Mouse (Mus musculus) brain, embryonic 18.5 days (tissue): ENCODE data around the gene Zcchc7.
"Not testable (repeated sequence)": the region's sequence is repeated elsewhere in the genome, so short reads cannot be mapped to it uniquely, and the experiment has no call there.

Source experiments
- DNase-seq: peaks from one replicate; pipeline ENCODE4 v3.0.0-alpha.2; 2012; ENCODE audit warnings: low read depth, low spot score

Zcchc7 gene

DNA sequence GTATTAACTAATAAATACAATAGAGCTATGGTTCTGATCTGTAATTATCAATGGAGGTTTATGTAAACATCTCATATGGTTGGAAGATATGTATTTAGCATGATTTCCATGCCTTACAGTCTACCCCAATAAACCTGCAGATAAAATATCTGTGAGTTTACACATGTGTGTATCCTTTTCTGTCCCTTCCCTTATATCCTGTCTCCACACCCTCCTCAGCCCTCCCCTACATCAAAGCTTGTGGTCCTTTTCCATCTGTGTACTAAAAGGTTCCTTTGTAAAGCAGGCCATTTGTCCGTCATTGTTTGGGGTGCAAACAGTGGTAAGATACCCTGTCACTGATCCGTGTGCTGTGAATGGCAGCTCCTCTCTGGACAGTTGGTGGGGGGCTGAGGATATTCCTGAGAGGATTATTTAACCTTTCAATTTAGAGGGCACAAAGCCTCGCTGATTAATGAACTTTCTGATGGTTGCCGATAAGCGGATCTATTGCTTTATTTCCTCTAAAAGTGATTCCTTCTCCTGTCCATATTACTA lies 161.7 kb downstream of the Zcchc7 start:
- DNase-seq = no peak

DNA sequence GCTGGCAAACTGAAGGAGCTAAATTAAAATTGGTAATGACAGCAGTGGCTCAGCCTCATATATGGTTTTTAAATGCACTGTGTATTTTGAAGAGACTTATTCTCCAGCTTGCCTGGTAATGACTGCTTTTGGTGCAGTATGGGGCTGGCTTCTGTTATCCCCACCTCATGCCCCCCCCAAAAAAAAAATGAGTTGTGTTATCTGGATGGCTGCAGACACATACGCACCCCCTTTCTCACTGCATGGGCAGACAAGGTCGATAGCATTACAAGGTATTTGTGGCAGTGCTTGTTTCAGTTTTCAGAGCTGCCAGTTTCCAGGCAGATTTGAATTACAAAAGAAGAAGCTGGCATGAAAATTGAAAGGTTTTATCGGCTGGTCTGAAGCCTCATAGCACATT lies 162.2 kb downstream of the Zcchc7 start:
- DNase-seq = peak; percentile 4

DNA sequence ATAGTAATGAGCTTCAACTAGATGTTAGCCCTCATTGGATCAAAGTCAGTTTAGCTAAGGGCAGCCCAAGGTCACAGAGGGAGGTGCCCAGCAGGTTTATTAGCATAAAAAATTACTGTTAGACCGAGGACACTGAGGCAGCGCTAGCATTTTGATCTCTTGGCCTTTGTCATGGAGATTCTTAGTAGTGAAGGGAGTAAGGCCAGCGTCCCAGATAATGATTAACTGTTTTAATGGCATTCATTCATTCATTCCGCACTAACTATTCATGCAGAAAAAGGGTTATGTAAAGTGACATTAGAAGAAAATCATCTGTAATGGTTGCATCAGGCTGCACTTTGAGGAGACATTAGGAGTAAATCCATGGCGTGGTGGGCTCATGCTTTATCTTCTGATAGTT lies 165.2 kb downstream of the Zcchc7 start:
- DNase-seq = no peak

DNA sequence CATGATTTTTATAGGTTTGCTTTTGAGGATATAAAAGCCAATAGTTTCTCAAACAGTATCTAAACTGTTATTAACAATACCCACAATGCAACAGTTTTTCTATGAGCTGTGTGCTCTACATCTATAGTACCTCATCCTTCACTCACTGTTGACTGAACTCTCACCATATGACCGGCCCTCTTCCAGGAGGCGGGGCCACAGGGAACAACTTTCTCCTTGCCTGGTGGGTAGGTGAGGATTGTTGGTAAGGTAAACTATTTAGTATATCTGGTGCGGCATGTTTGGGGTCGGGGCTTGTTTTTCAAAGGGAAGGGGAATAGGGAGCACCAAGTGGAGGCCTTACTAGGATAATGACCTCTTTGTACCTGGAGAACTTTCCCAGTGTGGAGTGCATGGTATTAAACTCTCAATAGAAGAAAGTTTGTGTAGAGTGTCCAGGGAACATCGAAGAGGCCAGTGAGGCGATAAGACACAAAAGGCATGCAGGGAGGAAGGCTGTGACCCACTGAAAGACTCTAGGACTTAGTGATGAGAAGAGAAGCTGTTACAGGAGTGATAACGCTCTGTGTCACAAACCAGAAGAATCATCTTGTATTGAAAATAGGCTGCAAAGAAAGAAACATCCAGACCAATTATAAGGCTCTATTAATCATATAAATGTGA lies 166.9 kb downstream of the Zcchc7 start:
- no peak for DNase-seq

DNA sequence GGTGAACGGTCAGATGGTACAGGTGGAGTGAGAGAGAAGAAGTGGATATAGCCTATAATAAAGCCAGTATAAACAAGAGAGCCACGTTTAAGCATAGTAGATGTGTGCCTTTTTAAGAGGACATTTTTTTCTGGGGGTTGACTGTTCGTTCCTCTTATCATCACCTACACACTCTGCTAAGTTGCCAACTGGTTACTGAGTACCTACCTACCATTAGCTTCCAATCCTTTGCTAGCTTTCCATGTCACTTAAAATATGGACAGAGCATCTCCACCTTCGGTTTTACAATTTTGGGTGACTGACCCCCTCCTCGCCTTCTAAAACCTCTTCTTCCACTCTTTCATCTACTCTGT lies 167.4 kb downstream of the Zcchc7 start:
- no peak for DNase-seq

DNA sequence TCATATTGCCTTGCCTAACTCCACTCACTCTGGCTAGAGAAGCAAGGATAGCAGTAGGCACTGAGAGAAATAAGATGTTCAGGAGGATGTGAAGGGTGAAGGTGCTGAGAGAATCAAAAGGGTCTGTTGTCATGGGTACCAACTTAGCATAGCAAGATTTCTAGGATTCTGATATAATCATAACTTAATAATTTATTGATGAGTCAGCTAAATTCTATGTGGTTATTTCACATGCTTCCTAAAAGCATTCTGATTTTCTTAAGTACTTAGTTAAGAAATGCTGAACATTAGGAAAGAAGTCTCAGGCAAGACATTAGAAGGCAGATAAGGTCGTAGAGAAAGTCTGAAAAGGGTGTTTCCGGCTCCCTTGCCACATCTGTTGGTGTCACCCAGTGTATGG lies 172.3 kb downstream of the Zcchc7 start:
- no peak for DNase-seq

DNA sequence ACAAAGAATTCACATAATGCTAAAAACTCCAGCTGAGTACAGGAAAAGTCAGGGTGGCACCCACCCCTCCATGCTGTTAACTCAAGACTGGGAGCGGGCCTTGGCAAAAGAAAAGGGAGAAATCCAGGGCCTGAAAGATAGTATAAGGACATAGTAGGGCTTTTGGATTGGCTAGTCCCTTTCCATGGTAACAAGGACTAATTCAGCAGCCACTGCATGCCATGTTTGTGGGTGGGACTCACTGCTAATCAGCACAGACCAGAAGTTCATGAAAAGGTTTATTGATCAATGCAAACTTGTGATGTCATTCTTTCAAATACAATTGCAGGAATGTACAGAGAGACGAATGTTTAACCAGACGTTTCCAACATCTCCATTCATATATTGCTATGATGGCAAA lies 173.1 kb downstream of the Zcchc7 start:
- DNase-seq = no peak

DNA sequence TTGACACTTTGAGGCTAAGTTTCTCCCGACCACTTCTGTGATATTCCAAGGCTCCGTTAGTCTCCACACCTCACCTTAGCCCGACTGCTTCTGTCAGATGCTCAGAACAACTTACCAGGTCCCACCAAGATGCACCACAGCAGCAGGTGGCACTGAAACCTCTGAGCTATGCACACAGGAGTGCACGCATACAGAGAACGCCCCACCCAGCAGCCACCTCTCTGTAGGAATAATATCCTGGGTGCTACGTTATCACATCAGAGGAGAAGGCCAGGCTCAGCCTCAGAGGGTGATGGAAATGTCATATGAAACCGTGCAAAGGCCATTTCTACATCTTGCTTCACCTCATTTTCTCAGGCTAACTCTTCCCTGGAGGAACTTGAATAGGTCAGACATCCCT lies 174.7 kb downstream of the Zcchc7 start:
- DNase-seq = no peak

DNA sequence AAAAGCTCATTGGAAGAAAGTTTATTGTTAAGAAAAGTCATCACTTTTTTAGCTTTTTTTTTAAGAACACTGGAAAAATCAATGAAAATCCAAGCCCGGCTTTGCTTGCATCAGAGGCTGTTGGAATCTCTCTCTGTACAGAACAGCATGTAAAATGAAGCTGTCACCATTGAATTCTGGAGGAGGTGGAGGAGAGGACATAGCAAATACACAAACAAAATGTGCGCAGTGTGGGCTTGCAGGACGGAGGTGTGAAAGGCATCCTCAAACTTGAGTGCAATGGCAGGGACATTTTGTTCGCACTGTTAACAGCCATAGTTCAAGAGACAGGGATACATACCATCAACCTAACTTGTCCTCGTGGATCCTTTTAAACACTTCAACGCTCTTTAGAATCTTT lies 176.1 kb downstream of the Zcchc7 start:
- no peak for DNase-seq

DNA sequence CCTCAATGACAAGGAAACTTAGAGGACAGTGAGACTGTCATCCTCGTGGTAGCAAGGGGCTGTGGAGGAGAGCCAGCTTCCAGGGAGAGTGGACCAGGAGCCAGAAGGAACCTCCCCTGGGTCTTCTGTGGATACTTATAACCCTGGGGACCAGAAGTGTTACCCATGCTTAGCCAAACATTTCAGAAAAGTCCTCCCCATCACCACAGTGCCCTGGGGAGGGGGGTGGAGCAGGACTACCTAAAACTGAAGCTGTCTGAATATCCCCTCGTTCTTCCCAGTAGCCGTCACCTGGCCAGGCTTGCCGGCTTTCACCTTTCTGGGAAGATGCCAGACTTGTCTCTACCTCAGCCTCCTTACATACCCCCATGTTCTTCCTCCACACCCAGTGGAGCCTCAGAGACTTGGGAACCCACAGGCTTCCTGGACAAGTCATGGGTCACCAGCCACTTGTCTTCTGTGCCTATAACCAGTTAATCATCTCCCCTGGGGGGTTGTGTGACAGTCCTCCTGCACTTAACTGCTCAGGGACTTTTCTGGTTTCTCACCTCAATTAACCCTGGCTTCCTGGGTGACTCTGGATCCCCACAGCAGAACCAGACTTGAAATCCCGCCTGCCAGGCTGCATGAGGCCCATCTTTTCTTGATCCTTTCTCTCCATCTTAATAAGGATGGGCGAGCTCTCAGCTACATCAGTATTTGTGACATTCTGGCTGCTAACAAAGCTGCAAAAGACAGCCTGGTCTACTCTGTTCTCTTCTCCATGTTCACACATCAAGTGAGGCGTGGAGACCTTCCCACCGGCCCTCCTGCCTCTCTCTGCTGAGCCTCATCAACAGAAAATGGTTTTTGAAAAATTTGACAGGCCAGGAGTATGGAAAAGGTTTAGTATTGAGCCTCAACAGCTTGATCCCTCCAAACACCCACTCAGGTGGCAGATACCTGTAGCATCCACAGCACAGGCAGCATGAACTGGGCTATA lies 183.0 kb downstream of the Zcchc7 start:
- DNase-seq = no peak

DNA sequence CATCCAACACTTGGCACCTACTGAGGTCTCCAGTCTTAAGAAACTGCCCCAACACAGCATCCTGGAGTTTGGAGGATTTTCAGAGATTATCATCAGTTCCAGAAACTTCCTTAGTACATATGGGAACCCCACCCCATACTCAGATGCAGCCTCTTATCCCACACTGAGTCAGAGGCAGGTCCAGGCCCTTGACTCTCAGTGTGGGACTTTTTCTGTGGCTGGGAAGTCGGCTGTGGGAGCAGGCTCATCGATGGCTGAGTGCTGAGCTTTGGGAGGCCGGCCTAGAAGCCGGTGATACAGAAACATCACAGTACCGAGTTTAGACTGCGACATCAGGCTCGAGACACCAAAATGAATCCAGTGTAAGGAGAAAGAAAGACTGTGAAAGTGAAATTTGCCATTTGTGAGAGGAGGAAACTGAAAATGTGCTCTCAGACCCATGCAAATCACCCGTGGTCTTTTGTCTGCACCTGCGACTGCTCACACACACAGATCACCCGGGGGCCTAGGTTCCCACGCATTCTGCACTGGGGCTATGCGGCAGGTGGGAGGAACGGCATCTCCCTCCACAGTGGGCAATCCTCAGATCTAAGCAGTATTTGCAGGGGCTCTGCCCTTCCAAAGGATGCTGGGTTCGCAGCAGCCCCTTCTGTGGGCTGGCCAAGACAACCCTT lies 184.0 kb downstream of the Zcchc7 start:
- DNase-seq = no peak

DNA sequence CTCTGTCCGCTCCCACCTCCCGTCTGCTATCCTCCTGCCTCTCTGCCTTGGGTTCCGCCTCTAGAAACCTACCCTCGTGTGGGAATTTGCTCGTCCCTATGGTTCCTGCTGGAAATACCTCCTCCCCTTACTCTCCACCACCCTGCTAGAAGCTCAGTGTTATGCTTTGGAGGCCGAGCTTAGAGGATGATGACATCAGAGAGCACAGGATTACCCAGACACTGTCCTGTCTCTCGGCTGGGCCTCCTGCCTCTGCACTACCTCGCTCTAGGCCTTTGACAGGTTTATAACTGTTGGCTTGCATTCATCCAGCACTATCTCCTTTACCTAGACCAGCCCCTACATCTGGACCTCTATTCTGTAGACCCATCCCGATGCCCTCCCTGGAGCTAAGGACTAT lies 184.6 kb downstream of the Zcchc7 start:
- no peak for DNase-seq

DNA sequence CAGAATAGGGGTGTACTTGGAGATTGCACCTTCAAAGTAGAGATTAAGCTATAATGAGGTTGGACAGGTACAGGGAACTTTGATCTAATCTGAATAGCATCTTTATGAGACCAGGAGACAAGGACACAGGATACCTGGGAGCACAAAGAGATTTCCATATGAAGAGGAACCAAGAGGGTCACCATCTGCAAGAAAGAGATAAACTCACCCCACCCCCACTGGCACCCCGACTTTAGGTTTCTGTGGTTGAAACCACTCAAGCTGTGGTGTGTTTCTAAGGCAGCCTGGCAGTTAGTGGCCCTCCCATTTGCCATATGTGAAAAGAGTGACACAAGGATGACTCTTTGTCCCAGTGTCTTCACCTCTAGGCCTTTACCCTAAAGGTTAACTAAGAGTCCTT lies 186.6 kb downstream of the Zcchc7 start:
- DNase-seq = no peak

DNA sequence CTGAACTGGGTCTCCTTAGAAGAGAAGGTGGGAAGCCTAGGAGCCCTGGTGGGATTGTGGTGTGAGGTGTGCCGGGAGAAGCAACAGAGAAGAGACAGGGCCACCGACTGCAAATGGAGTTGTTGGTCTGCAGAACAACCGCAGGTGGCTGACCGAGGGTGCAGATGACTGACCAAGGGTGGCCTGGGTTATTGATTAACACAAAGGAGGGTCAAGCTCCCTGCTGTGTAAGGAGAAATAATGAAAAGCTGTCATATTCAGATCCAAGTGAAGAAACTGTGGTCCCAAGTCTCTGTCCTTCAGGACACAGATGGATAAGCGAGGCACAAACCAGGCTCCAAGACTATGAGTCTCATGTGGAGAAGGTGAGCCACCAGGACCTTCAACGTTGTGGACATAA lies 187.8 kb downstream of the Zcchc7 start:
- no peak for DNase-seq

DNA sequence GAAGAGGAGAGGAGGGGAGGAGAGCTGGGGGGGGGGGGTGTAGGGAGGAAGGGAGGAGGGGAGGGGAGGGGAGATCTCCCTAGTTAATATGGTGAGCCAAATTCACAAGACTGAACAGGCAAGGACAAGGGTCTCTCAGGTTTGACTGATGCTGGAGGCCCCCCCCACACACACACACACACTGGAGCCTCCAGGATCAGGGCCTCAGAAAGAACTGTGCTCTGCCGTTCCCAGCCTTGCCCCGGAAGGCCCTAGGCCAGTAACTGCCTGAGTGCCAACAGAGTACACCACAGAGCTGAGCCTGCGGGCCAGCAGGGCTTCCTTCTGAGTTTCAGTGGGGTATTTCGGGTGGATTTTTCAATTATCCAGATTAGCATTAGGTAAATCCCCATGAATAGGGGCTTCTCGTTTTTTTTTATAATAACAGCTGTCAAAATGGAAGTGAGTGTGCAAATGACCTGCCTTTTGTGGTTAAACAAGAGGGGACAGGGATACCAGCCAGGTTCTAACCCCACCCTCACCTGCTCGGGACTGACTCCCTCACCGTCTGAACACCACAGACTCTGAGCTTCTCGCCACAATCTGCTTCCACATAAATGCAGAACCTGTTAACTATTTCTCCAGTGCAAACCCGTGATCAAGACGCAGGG lies 188.9 kb downstream of the Zcchc7 start:
- no peak for DNase-seq

DNA sequence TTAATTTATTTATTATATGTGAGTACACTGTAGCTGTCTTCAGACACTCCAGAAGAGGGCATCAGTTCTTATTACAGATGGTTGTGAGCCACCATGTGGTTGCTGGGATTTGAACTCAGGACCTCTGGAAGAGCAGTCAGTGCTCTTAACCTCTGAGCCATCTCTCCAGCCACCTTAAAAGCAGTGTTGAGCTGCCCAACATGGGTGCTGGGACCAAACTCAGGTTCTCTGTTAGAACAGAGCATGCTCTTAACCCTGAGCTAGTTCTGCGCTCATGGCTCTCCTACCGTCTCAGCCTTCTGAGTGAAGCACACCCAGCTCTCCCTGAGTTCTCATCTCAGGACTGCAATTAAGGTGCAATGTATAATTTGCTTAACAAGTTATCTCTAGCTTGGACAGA lies 190.4 kb downstream of the Zcchc7 start:
- not testable (repeated sequence) for DNase-seq

DNA sequence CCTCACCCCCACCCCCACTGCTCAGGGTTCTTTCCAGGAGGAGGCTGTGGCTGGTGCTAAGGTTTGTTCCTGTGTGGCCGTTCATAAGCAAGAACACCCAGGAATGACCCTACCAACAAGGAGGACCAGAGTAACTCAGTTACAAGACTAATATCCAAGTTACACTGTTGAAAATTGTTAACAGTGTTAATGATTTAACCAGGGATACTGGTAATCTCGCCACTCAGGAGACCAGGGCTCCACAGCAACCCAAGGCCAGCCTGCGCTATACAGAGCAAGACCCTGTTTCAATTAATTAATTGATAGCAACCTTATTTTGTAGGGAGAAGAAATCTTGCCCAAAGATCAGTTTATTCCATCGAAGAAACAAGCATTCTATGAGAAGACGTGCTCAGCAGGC lies 191.8 kb downstream of the Zcchc7 start:
- no peak for DNase-seq

DNA sequence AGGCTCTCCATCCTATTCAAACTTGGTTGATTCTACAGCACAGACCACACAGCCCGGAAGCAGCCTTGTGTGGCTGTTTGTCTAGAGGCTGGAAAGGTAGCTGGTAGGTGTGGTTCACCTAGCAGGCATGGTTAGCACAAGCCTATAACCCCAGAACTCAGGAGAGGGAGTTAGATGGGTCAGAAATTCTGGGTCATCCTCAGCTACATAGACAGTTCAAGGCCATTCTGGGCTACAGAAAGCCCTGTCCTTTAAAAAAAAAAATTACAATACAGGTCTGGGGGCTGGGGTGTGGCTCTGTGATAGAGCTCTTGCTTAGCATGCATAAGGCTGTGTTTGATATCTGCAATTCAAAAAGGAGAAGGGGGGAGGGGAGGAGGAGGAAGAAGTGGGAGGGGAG lies 192.6 kb downstream of the Zcchc7 start:
- no peak for DNase-seq

DNA sequence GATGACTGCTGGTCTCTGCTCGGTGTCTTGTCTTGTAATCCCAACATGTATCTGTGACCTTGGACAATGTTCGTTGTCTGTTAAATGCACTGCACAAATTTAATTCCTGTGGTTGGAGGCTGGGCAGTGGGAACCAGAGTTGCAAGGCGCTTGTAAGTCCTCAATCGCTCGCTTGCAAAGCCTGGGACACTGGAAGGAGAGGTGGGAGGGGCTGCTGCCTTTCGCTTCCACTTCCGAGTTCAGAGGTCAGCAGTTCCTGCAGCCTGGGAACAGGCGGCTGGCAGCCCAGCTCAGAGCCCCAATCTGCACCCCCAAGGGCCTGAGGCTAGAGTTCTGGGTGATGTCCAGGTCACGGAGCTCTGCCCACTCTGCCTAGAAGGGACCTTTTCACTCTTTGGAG lies 197.4 kb downstream of the Zcchc7 start:
- DNase-seq = no peak

DNA sequence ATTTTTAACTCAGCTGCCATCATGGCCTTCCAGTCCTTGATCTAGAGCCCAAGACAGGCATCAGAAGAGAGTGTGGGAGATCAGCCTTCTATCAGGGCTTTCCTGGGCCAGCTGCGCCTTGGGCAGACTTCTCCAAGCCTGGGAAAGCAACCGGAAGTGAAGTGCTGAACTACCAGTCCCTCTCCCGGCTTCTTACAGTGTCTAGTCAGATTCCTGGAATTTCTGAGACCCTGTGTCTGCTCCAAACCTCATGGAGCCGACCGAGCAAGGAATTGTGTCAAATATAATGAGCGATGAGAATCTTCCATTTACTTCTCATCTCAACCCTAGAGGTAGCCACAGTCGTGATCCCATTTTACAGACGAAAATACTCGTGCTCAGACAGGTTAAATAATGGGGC lies 203.1 kb downstream of the Zcchc7 start:
- DNase-seq = no peak

DNA sequence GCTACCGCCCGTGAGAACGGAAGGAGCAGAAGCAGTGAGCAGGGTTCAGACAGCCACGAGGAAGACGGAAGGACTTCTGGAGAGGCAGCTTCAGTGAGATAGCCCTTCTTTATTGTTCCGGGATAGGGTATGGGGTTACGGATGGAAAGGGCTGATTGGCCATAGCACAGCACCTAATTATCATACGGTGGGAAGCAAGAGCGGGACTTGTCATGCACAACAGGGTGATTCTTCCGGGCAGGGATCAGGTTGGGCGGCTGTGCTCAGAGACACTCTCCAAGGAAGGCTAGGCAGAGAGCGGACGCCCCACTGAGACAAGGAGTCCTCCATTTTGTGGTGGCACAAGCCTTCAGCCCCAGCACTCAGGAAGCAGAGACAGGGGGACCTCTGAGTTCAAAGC lies 203.5 kb downstream of the Zcchc7 start:
- DNase-seq = no peak

DNA sequence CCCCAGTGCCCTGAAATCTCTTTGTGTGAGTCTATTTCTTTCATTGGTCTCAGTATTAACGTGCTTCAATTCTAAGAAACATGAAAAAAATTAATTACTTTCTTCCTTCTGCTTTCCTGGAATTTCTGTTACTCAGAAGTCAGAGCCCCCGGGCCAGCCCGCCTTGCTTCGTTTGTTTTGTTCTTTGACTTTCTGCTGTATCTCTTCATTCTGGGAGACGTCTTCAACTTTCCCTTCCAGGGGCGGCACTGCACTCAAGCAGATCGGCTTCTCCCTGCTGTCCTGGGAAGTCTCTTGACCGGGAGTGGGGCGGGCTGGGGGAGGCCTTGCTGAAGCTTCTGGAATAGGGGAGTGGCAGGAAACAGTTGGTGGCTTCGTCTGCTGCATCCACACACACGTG lies 207.5 kb downstream of the Zcchc7 start:
- DNase-seq = no peak
